Mouse (Mus musculus): ENCODE results near the gene Tmem144.

- TF ChIP-seq CTCF (IDR thresholded peaks at IDR 0.05; ENCODE audit: low read depth) (no peak), EP300 (IDR thresholded peaks at IDR 0.05; ENCODE audit: low read depth) (no peak)
Observed at GRCm38 (mm10) chr3:79899906-79900305, 47.3 kb upstream of the Tmem144 start.

Measured in liver, postnatal 0 days (tissue).